Mouse (Mus musculus) neutrophil, adult 5-6 weeks (primary cell): ENCODE measurements around the gene Ccrl2. TPM values are rescaled to one million over a fixed set of nuclear protein-coding genes. Genes with fewer than 3 reads are reported as not detected.

ENCODE experiments used
- ATAC-seq: fragments of 151-379, 151-347 bp; 2 replicates; pipeline ENCODE4 v1.8.0; 2017; ENCODE audit warnings: mild to moderate bottlenecking, moderate TSS enrichment; ENCODE audit not compliant: insufficient number of reproducible peaks, poor library complexity, low FRiP score, severe bottlenecking; ENCODE audit errors: extremely low read depth
- total RNA-seq: library from RNA; stranded (forward); fragments of 200-1000 nt; gene quantifications from 2 replicates; pipeline ENCODE4 v1.2.3, GENCODE M21; 2017

Gene Ccrl2
- total RNA-seq, 1 experiment from 2014 or later: 12.5 TPM

DNA sequence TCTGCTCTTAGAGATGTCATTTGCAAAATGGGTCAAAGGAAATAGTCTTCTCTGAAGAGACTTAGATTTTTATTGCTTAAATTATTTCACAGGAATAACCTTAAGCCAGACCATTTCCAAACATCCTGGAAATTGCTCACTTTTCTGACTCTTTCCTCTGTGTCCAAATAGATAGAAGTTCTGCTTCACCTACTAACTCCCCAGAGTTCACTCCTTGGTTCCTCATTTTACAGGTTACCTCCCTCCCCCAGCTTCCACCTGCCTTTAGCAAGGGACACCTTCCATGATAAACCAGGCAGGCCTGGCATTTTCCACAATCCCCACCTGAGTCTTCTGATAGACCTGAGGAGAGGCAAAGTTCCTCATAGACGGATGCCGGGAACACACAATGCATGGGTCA is 50.8 kb downstream of the Ccrl2 start:
- no peak for ATAC-seq

Other genes starting within 250 kb of the Ccrl2 start
- not detected in 2 replicates for gene Prss44, start 243.5 kb downstream of the Ccrl2 start, total RNA-seq
- not detected in 2 replicates for gene Prss43, start 230.8 kb downstream of the Ccrl2 start, total RNA-seq
- not detected in 2 replicates for gene Prss45, start 222.9 kb downstream of the Ccrl2 start, total RNA-seq
- not detected in 2 replicates for gene Prss46, start 213.0 kb downstream of the Ccrl2 start, total RNA-seq
- not detected in 2 replicates for gene Prss50, start 199.6 kb downstream of the Ccrl2 start, total RNA-seq
- gene Als2cl, start 177.6 kb downstream of the Ccrl2 start, total RNA-seq: 16.4 and 18.2 TPM in 2 replicates
- gene Tmie, start 177.4 kb downstream of the Ccrl2 start, total RNA-seq: 2.6 and 2.9 TPM in 2 replicates
- 1.4 TPM in 1 of 2 replicates, not detected in the other for gene Fam240a, start 140.7 kb downstream of the Ccrl2 start, total RNA-seq
- gene Tdgf1, start 111.4 kb downstream of the Ccrl2 start, total RNA-seq: 0.49 and 1.0 TPM in 2 replicates
- gene Lrrc2, start 106.0 kb downstream of the Ccrl2 start, total RNA-seq: not detected in 2 replicates
- gene Rtp3, start 66.9 kb downstream of the Ccrl2 start, total RNA-seq: not detected in 2 replicates
- 19.4 and 33.3 TPM in 2 replicates for gene Ltf, start 38.2 kb downstream of the Ccrl2 start, total RNA-seq
- 95.8 and 97.4 TPM in 2 replicates for gene Lrrfip2, start 60.1 kb upstream of the Ccrl2 start, total RNA-seq
- 51.4 and 55.0 TPM in 2 replicates for gene Mlh1, start 214.3 kb upstream of the Ccrl2 start, total RNA-seq
- gene Epm2aip1, start 214.4 kb upstream of the Ccrl2 start, total RNA-seq: 22.5 and 28.3 TPM in 2 replicates